Comparison of ENCODE assay signal across 9 mouse cellular contexts in the genomic region with DNA sequence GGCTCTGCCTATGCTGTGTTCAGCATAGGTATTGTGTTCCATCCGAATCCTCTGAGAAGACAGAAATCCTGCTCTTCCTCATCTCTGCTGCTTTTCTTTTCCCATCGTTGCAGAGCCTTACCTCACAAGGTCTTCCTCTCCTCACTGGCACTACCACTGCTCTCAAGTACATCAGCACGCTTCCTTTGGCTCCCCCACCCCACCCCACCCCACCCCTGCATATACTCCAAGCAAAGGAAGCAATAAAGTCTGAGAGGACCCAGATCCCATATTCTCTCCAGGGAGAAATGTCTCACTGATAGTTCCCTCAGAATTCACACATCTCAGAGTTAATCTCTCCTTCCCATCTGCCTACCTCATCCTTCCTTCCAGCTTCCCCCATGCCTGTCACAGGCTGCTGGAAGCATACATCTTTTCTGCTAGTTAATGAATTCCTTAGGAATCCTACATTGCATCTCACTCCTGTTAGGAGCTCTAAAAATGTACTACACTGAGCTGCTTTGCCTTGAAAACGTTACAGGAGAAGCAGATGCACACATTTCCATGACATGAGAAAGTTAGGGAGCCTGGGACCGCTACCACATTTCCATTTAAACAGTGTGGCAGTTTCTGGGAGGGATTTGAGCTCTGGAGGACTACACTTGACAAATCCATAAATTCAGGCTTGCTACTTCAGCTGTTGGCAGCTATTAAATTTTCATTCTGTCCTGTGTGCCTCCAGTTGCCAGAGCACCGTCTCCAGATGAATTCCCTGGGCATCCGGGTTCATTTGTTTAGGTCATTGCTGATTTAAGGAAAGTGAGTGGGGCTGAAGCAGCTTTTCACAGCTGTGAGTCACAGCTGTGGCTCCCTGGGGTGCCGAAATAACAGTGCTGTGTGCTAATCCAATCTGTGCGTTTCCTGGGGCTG. TPM values are rescaled to one million over a fixed set of nuclear protein-coding genes. Genes with fewer than 3 reads are reported as not detected.
DNase-seq lines count a peak whose midpoint lies in the region; ATAC-seq lines count a peak whose summit lies in the region.
"Had no signal": no experiment of that assay in that cellular context is flagged by ENCODE, and none has a peak within 500 bp of the region (broad histone marks: within the 10 kb centered on the region; RNA-seq: fewer than 3 reads in every experiment).

No protein-coding gene starts in this region.

- no peak for ATAC-seq in kidney, embryonic 16.5 days (ENCODE audit: low FRiP score, low TSS enrichment)
- peak; percentile 79 for ATAC-seq in hindbrain, embryonic 16.5 days
- ATAC-seq in neural tube, embryonic 13.5 days (ENCODE audit: low read depth), result peak; percentile 87

- H3K9me3 ChIP-seq in kidney, embryonic 16.5 days (ENCODE audit: low read length), result no peaks in the 10 kb centered on the region
- H3K9me3 ChIP-seq in hindbrain, embryonic 16.5 days (ENCODE audit: control insufficient read depth, low read length), result no peaks in the 10 kb centered on the region
- H3K9me3 ChIP-seq in neural tube, embryonic 13.5 days, result no peaks in the 10 kb centered on the region

- H3K4me1 ChIP-seq in kidney, embryonic 16.5 days (ENCODE audit: insufficient read depth, low read length), result peaks cover 7% of the 10 kb centered on the region
- peaks cover 8% of the 10 kb centered on the region for H3K4me1 ChIP-seq in hindbrain, embryonic 16.5 days (ENCODE audit: control insufficient read depth, insufficient read depth, low read depth, low read length)
- H3K4me1 ChIP-seq in neural tube, embryonic 13.5 days (replicated peaks), result peaks cover 25% of the 10 kb centered on the region

- no peak overlapping the region for H3K4me3 ChIP-seq in kidney, embryonic 16.5 days (ENCODE audit: low read length)
- no peak overlapping the region for H3K4me3 ChIP-seq in hindbrain, embryonic 16.5 days (ENCODE audit: low read length)
- H3K4me3 ChIP-seq in neural tube, embryonic 13.5 days, result no peak overlapping the region

- WGBS in kidney, embryonic 16.5 days, result 16% methylated on average over 9 of the region's 9 CpGs
- 25% methylated on average over 9 of the region's 9 CpGs for WGBS in hindbrain, embryonic 16.5 days
- 13% methylated on average over 9 of the region's 9 CpGs for WGBS in neural tube, embryonic 13.5 days

- H3K4me2 ChIP-seq in kidney, embryonic 16.5 days (replicated peaks; ENCODE audit: low read depth, low read length), result no peak overlapping the region
- peak overlapping the region; percentile 10 for H3K4me2 ChIP-seq in hindbrain, embryonic 16.5 days (ENCODE audit: low read length)
- peak overlapping the region; percentile 17 for H3K4me2 ChIP-seq in neural tube, embryonic 13.5 days

- no peak overlapping the region for H3K27ac ChIP-seq in kidney, embryonic 16.5 days (ENCODE audit: low read length)
- H3K27ac ChIP-seq in hindbrain, embryonic 16.5 days (ENCODE audit: low read depth, low read length), result peak overlapping the region; percentile 68
- peak overlapping the region; percentile 81 for H3K27ac ChIP-seq in neural tube, embryonic 13.5 days (replicated peaks)

- peak overlapping the region; percentile 35; the same call in 1 of the 2 replicates for H3K9ac ChIP-seq in kidney, embryonic 16.5 days (replicated peaks; ENCODE audit: low read length)
- H3K9ac ChIP-seq in hindbrain, embryonic 16.5 days (ENCODE audit: low read depth, low read length), result 0 out of 2 replicates have a peak overlapping the region, but pooled peaks have one; percentile 22
- 0 out of 2 replicates have a peak overlapping the region, but pooled peaks have one; percentile 6 for H3K9ac ChIP-seq in neural tube, embryonic 13.5 days

- H3K27me3 ChIP-seq in kidney, embryonic 16.5 days (ENCODE audit: insufficient read depth, low read length), result no peaks in the 10 kb centered on the region
- no peaks in the 10 kb centered on the region for H3K27me3 ChIP-seq in hindbrain, embryonic 16.5 days (replicated peaks; ENCODE audit: control insufficient read depth, insufficient read depth, low read length)
- no peaks in the 10 kb centered on the region for H3K27me3 ChIP-seq in neural tube, embryonic 13.5 days

- DNase-seq in kidney, adult 18-20 months, result no peak
- peak; percentile 46 for DNase-seq in fibroblast of lung, adult 2 months (ENCODE audit: low read depth)
- DNase-seq in urinary bladder, postnatal 10 days (ENCODE audit: low spot score), result no peak
- DNase-seq in T-cell, adult 2 months (ENCODE audit: low spot score), result no peak
- DNase-seq in thymus, postnatal 0 days (ENCODE audit: low spot score), result no peak
- DNase-seq: kidney, postnatal 10 days had no signal

- H3K36me3 ChIP-seq in kidney, embryonic 16.5 days (ENCODE audit: insufficient read depth, low read length), result no peaks in the 10 kb centered on the region
- H3K36me3 ChIP-seq in hindbrain, embryonic 16.5 days (ENCODE audit: control insufficient read depth, insufficient read depth, low read length), result no peaks in the 10 kb centered on the region
- no peaks in the 10 kb centered on the region for H3K36me3 ChIP-seq in neural tube, embryonic 13.5 days

RNA-seq across cellular contexts. Expression of a gene that starts 25.8 kb away (rescaled TPM):
- polyA plus RNA-seq in kidney, embryonic 16.5 days (2015; fragmentation: Nextera tagmentation; extraction: Ambion mirVana), result not detected in 2 replicates
- 0.11 TPM in 1 of 2 replicates, not detected in the other for polyA plus RNA-seq in hindbrain, embryonic 16.5 days (2015; fragmentation: Nextera tagmentation; extraction: Ambion mirVana)
- not detected in 2 replicates for polyA plus RNA-seq in neural tube, embryonic 13.5 days (2015; fragmentation: Nextera tagmentation; extraction: Ambion mirVana)
- polyA plus RNA-seq in thymus, postnatal 0 days (2015; fragmentation: Nextera tagmentation; extraction: Ambion mirVana), result 0.12 TPM in 1 of 2 replicates, not detected in the other
